In the genomic region with DNA sequence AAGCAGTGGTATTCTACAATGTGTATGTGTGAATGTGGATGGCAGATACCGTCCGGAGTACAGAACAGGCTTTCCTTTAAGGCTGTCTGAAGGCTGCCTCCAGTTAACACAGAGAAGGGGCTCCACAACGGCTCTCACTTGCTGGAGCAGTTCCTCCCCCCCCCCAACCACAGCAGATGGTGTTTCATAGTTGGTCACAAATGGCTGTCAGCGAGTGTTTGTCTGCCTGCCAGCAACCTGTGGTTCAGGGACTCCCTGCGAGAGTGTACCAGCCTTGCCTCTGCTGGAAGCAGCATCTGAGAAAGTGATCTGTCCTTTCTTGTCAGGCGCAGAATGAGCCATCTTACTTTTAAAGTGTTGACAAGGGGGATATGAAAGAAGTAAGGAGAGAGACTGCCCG, we compare ENCODE assay signal across 15 mouse cellular contexts. TPM values are rescaled to one million over a fixed set of nuclear protein-coding genes. Genes with fewer than 3 reads are reported as not detected.
A peak's percentile ranks its signal among the peaks of the same experiment; 100 is the strongest.
DNase-seq lines count a peak whose midpoint lies in the region; ATAC-seq lines count a peak whose summit lies in the region.
"Had no signal": no experiment of that assay in that cellular context is flagged by ENCODE, and none has a peak within 500 bp of the region (broad histone marks: within the 10 kb centered on the region; RNA-seq: fewer than 3 reads in every experiment).

No protein-coding gene starts in this region.

- WGBS in hindbrain, embryonic 13.5 days: 38% methylated on average over 7 of the region's 7 CpGs
- WGBS in limb, embryonic 10.5 days: 63% methylated on average over 7 of the region's 7 CpGs

- H3K4me3 ChIP-seq in hindbrain, embryonic 13.5 days: no peak overlapping the region
- H3K4me3 ChIP-seq in limb, embryonic 10.5 days: no peak overlapping the region
- H3K4me3 ChIP-seq: embryonic facial prominence, embryonic 13.5 days; kidney, embryonic 15.5 days; liver, embryonic 15.5 days; stomach, embryonic 15.5 days had no signal

- H3K9me3 ChIP-seq in hindbrain, embryonic 13.5 days: 0 out of 2 replicates have a peak, but pooled peaks cover 1% of the 10 kb centered on the region
- no peaks in the 10 kb centered on the region for H3K9me3 ChIP-seq in limb, embryonic 10.5 days (replicated peaks)
- H3K9me3 ChIP-seq: kidney, embryonic 15.5 days; liver, embryonic 15.5 days; stomach, embryonic 15.5 days had no signal

- H3K9ac ChIP-seq in hindbrain, embryonic 13.5 days: no peak overlapping the region
- H3K9ac ChIP-seq: embryonic facial prominence, embryonic 13.5 days; kidney, embryonic 15.5 days; liver, embryonic 15.5 days; stomach, embryonic 15.5 days had no signal

- H3K4me1 ChIP-seq in hindbrain, embryonic 13.5 days (replicated peaks): peaks cover 13% of the 10 kb centered on the region; the same call in 1 of the 2 replicates
- H3K4me1 ChIP-seq in limb, embryonic 10.5 days: no peaks in the 10 kb centered on the region
- H3K4me1 ChIP-seq: embryonic facial prominence, embryonic 13.5 days; kidney, embryonic 15.5 days; liver, embryonic 15.5 days; stomach, embryonic 15.5 days had no signal

- peaks cover 64% of the 10 kb centered on the region for H3K27me3 ChIP-seq in hindbrain, embryonic 13.5 days
- no peaks in the 10 kb centered on the region for H3K27me3 ChIP-seq in limb, embryonic 10.5 days (ENCODE audit: low read depth, poor library complexity, severe bottlenecking)
- H3K27me3 ChIP-seq: embryonic facial prominence, embryonic 13.5 days; liver, embryonic 15.5 days; stomach, embryonic 15.5 days had no signal

- no peak overlapping the region for H3K4me2 ChIP-seq in hindbrain, embryonic 13.5 days
- H3K4me2 ChIP-seq: embryonic facial prominence, embryonic 13.5 days; kidney, embryonic 15.5 days; liver, embryonic 15.5 days; stomach, embryonic 15.5 days had no signal

- intact Hi-C loops in left cerebral cortex, postnatal 4 days (cut with DNase I): no loop called here

- peak; percentile 59; the same call in 1 of the 2 replicates for ATAC-seq in hindbrain, embryonic 13.5 days (ENCODE audit: low FRiP score)

- no peak overlapping the region for H3K27ac ChIP-seq in hindbrain, embryonic 13.5 days
- no peak overlapping the region for H3K27ac ChIP-seq in limb, embryonic 10.5 days
- H3K27ac ChIP-seq: embryonic facial prominence, embryonic 13.5 days; kidney, embryonic 15.5 days; liver, embryonic 15.5 days; stomach, embryonic 15.5 days had no signal

- no peaks in the 10 kb centered on the region for H3K36me3 ChIP-seq in hindbrain, embryonic 13.5 days
- H3K36me3 ChIP-seq in limb, embryonic 10.5 days: no peaks in the 10 kb centered on the region
- H3K36me3 ChIP-seq: embryonic facial prominence, embryonic 13.5 days; kidney, embryonic 15.5 days; liver, embryonic 15.5 days; stomach, embryonic 15.5 days had no signal

- DNase-seq in left cerebral cortex, postnatal 4 days: peak; percentile 97
- DNase-seq in left cerebral cortex, adult 8-10 months (ENCODE audit: low spot score in 2 of 2): no peak
- DNase-seq in cerebellum, adult 9-11 months: peak; percentile 86
- peak; percentile 68 for DNase-seq in thymus, postnatal 0 days (ENCODE audit: low spot score)
- no peak for DNase-seq in adrenal gland, postnatal 14 days
- no peak for DNase-seq in limb, embryonic 10.5 days (ENCODE audit: low spot score)
- DNase-seq in layer of hippocampus, adult 18-20 months (ENCODE audit: low spot score in 2 of 2): no peak

RNA-seq across cellular contexts. Expression of a gene that starts 17.5 kb away (rescaled TPM):
- not detected for total RNA-seq in left cerebral cortex, postnatal 4 days (2021)
- not detected for total RNA-seq in left cerebral cortex, adult 8-10 months (2022)
- 14.5 and 29.9 TPM in 2 replicates for polyA plus RNA-seq in hindbrain, embryonic 13.5 days (2015; fragmentation: Nextera tagmentation; extraction: Ambion mirVana)
- 0.09 and 0.29 TPM in 2 replicates for polyA plus RNA-seq in thymus, postnatal 0 days (2015; fragmentation: Nextera tagmentation; extraction: Ambion mirVana)
- total RNA-seq in adrenal gland, postnatal 14 days (2021): not detected in 2 replicates
- polyA plus RNA-seq in limb, embryonic 10.5 days (2016; fragmentation: Nextera tagmentation; extraction: Ambion mirVana): not detected in 2 replicates
- total RNA-seq in layer of hippocampus, adult 18-20 months (2021): not detected
- total RNA-seq: gastrocnemius, adult 8-10 months; left cerebral cortex, postnatal 10 days had no signal
- polyA plus RNA-seq: heart, postnatal 0 days; kidney, embryonic 15.5 days; liver, embryonic 15.5 days had no signal

Comparison
In these comparisons a context has a peak if more than half of its experiments do, and no peak if none do; other contexts are left out.
1. DNase-seq: peak in left cerebral cortex, postnatal 4 days (single experiment), cerebellum, adult 9-11 months (single experiment) and thymus, postnatal 0 days (single experiment); none in left cerebral cortex, adult 8-10 months (0 of 2), adrenal gland, postnatal 14 days (single experiment), limb, embryonic 10.5 days (single experiment) and layer of hippocampus, adult 18-20 months (0 of 2).